Mouse (Mus musculus) E14TG2a.4 (cell line): ENCODE results near the gene Dlgap3.
A peak's percentile ranks its signal among the peaks of the same experiment; 100 is the strongest.

Experiments
- H3K27me3 ChIP-seq: 2 replicates; pipeline ENCODE4 v1.6.1; 2014; ENCODE audit warnings: low read length, control low read depth; ENCODE audit not compliant: insufficient read depth
- H3K36me3 ChIP-seq: 2 replicates; pipeline ENCODE4 v1.6.1; 2014; ENCODE audit warnings: low read length, control low read depth; ENCODE audit not compliant: insufficient read depth
- H3K4me1 ChIP-seq: replicated peaks from 2 replicates; pipeline ENCODE4 v1.6.1; 2014; ENCODE audit warnings: low read depth, low read length, control low read depth
- H3K4me3 ChIP-seq: replicated peaks from 2 replicates; pipeline ENCODE4 v1.5.1; 2014; ENCODE audit warnings: mild to moderate bottlenecking, low read length
- H3K9me3 ChIP-seq: 2 replicates; pipeline ENCODE4 v1.6.1; 2014; ENCODE audit warnings: low read length, control low read depth
- CTCF ChIP-seq: conservative IDR thresholded peaks from 2 replicates; pipeline ENCODE4 v1.5.1; 2014; ENCODE audit warnings: low read length
- NANOG ChIP-seq: IDR thresholded peaks from 2 replicates; pipeline ENCODE4 v1.6.1; 2014; ENCODE audit warnings: borderline replicate concordance, low read length, mixed read lengths
- POU5F1 ChIP-seq: IDR thresholded peaks from 2 replicates; pipeline ENCODE4 v1.6.1; 2014; ENCODE audit warnings: low read length, borderline replicate concordance

Gene Dlgap3

GRCm38 (mm10) chr4:127179469-127180449, 10.8 kb downstream of the Dlgap3 start:
- Histone ChIP-seq H3K27me3 (no peaks in the 10 kb centered on the region), H3K36me3 (peaks cover 19% of the 10 kb centered on the region), H3K4me3 (peak overlapping the region; percentile 61), H3K9me3 (peaks cover 6% of the 10 kb centered on the region; the same call in 1 of the 2 replicates), H3K4me1 (peaks cover 73% of the 10 kb centered on the region)
- TF ChIP-seq CTCF (no peak), POU5F1 (no peak), NANOG (no peak)

DNA sequence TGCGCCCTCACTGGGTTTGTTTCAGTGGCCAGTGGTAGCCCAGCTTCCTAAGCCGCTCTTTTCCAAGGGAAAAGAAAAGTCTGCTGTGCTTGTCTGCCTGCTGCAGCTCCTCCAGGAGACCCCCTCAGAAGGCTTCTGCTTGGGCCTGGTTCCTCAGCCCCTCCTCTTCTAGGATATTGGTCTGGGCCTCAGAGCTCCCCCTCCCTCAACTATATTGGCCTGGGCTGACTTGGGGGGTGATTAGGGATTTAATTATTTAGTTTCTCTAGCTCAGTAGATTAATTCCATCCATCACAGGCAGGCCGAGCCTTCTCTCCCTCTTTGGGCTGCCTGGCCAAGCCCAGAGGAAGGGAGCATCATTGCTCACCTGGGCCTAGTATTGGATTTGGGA, 11.4 kb downstream of the Dlgap3 start:
- TF ChIP-seq CTCF (no peak), NANOG (no peak), POU5F1 (no peak)
- H3K4me3 ChIP-seq = peak overlapping the region; percentile 61
- peaks cover 73% of the 10 kb centered on the region for H3K4me1 ChIP-seq
- H3K9me3 ChIP-seq = peaks cover 6% of the 10 kb centered on the region; the same call in 1 of the 2 replicates
- peaks cover 19% of the 10 kb centered on the region for H3K36me3 ChIP-seq
- no peaks in the 10 kb centered on the region for H3K27me3 ChIP-seq

- Histone ChIP-seq H3K27me3 (no peaks in the 10 kb centered on the region), H3K9me3 (peaks cover 6% of the 10 kb centered on the region; the same call in 1 of the 2 replicates), H3K4me3 (peak overlapping the region; percentile 61), H3K36me3 (peaks cover 19% of the 10 kb centered on the region), H3K4me1 (peaks cover 73% of the 10 kb centered on the region)
- no peak for TF ChIP-seq POU5F1
- TF ChIP-seq NANOG = no peak
- no peak for TF ChIP-seq CTCF
These were observed 12.0 kb downstream of the Dlgap3 start for GRCm38 (mm10) chr4:127181010-127181409.

DNA sequence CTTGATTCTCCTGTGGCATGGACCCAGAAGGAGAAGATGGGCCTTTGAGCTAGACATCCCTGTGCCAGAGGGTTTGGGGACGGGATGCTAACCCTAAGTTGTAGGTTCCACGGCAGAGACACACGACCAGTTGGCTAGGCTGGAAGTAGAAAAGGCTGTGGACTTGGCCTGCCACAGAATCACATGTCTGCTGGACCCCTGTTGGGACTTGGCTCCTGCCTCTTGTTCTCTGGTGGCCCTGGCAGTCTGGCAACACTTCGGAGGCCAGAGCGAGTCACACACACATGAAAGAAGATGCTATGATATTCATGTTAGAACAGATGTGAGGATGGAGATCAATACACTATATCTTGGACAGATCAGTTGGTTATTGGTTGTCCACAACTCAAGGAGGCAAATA, 14.9 kb downstream of the Dlgap3 start:
- peaks cover 73% of the 10 kb centered on the region for H3K4me1 ChIP-seq
- no peak overlapping the region for H3K4me3 ChIP-seq
- H3K27me3 ChIP-seq = no peaks in the 10 kb centered on the region
- TF ChIP-seq POU5F1 = no peak
- no peak for TF ChIP-seq NANOG
- no peak for TF ChIP-seq CTCF
- peaks cover 21% of the 10 kb centered on the region for H3K36me3 ChIP-seq
- peaks cover 6% of the 10 kb centered on the region; the same call in 1 of the 2 replicates for H3K9me3 ChIP-seq

DNA sequence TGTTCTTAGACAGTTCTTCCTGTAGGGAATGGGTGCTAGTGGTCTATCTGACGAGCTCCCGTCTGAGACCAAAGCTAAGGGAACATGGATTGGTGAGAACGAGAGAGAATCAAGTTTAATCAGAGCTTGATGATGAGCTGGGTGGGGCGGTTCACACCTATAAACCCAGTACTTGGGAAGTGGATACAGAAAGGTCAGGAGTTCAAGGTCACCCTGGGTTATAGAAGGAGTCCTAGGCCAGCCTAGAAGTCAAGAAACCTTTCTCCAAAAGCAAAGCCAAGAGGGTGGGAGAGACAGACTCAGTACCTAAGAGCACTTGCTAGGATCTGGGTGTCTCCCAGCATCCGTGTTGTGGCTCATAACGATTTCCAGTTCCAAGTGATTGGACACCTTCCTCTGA, 21.9 kb downstream of the Dlgap3 start:
- Histone ChIP-seq H3K27me3 (no peaks in the 10 kb centered on the region), H3K36me3 (peaks cover 34% of the 10 kb centered on the region), H3K9me3 (no peaks in the 10 kb centered on the region), H3K4me3 (0 out of 2 replicates have a peak overlapping the region, but pooled peaks have one; percentile 4), H3K4me1 (peaks cover 100% of the 10 kb centered on the region)
- no peak for TF ChIP-seq NANOG
- TF ChIP-seq POU5F1 = no peak
- TF ChIP-seq CTCF = no peak

DNA sequence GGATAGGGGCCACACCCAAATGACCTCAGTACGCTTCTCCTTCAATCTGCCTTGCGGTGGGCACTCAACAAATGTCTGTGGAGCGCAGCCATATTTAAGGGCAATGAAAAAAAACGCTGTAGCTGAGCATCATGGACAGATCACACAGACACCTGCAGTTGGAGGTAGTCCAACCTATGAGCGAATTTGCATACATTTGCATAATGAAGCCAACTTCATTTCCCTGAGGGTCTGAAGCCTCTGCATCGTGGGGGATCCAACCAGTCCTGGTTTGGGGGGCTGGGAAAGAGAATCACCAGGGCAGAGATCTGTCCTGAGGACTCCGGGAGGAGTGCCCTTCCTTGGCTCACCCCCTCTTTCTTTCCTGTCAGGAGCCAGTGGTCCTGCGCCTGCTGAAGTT, 23.7 kb downstream of the Dlgap3 start:
- H3K9me3 ChIP-seq = no peaks in the 10 kb centered on the region
- peaks cover 39% of the 10 kb centered on the region for H3K36me3 ChIP-seq
- H3K4me1 ChIP-seq = peaks cover 100% of the 10 kb centered on the region
- H3K27me3 ChIP-seq = no peaks in the 10 kb centered on the region
- peak; percentile 59; the same call in 1 of the 2 replicates for TF ChIP-seq POU5F1
- no peak for TF ChIP-seq CTCF
- no peak for TF ChIP-seq NANOG
- H3K4me3 ChIP-seq = peak overlapping the region; percentile 15; the same call in 1 of the 2 replicates

- no peak for TF ChIP-seq CTCF
- TF ChIP-seq NANOG = no peak
- no peak for TF ChIP-seq POU5F1
- Histone ChIP-seq H3K9me3 (no peaks in the 10 kb centered on the region), H3K4me3 (peak overlapping the region; percentile 15), H3K27me3 (no peaks in the 10 kb centered on the region), H3K4me1 (peaks cover 100% of the 10 kb centered on the region), H3K36me3 (peaks cover 38% of the 10 kb centered on the region)
These were observed 24.6 kb downstream of the Dlgap3 start for GRCm38 (mm10) chr4:127193378-127194155.
